Mouse (Mus musculus) ES-E14 (cell line): ENCODE data around the gene Aatf. TPM values are rescaled to one million over a fixed set of nuclear protein-coding genes. Genes with fewer than 3 reads are reported as not detected.
"Not testable (repeated sequence)": the region's sequence is repeated elsewhere in the genome, so short reads cannot be mapped to it uniquely, and the experiment has no call there.

Source experiments
- DNase-seq: peaks from one replicate; pipeline ENCODE4 v3.0.0-alpha.2; 2013; ENCODE audit warnings: low read depth, low spot score
- H3K27ac ChIP-seq: 2 replicates; pipeline ENCODE4 v1.5.1; 2012; ENCODE audit warnings: low read depth, mild to moderate bottlenecking, low read length, moderate library complexity, mixed read lengths; ENCODE audit not compliant: poor library complexity, insufficient read depth, severe bottlenecking
- H3K36me3 ChIP-seq: 2 replicates; pipeline ENCODE4 v1.6.1; 2012; ENCODE audit warnings: mild to moderate bottlenecking, low read length, moderate library complexity, mixed read lengths; ENCODE audit not compliant: control insufficient read depth, poor library complexity, insufficient read depth, severe bottlenecking
- H3K4me1 ChIP-seq, 2 experiments: fragments of 150-350 bp in 1 of 2; sonication (generic) in 1 of 2; 2 replicates each; pipeline ENCODE4 v1.6.1; 2012; ENCODE audit warnings: low read length in 2 of 2, mild to moderate bottlenecking in 1 of 2, mixed read lengths in 1 of 2; ENCODE audit not compliant: control insufficient read depth in 2 of 2, insufficient read depth in 2 of 2, poor library complexity in 1 of 2
- H3K4me3 ChIP-seq, 2 experiments: fragments of 150-350 bp in 1 of 2; sonication (generic) in 1 of 2; 2 replicates each; pipeline ENCODE4 v1.5.1; 2012; ENCODE audit warnings: low read length in 2 of 2, low read depth in 1 of 2, mild to moderate bottlenecking in 1 of 2, mixed read lengths in 1 of 2; ENCODE audit not compliant: insufficient read depth in 1 of 2, poor library complexity in 1 of 2, severe bottlenecking in 1 of 2
- H3K9ac ChIP-seq: 2 replicates; pipeline ENCODE4 v1.6.1; 2012; ENCODE audit warnings: low read depth, mild to moderate bottlenecking, low read length, mixed read lengths; ENCODE audit not compliant: poor library complexity, insufficient read depth, severe bottlenecking
- H3K9me3 ChIP-seq: fragments of 150-350 bp; sonication (generic); 2 replicates; pipeline ENCODE4 v1.6.1; 2012; ENCODE audit warnings: low read depth, mild to moderate bottlenecking, low read length; ENCODE audit not compliant: control insufficient read depth, insufficient read depth
- CHD2 ChIP-seq: IDR thresholded peaks from 2 replicates; pipeline ENCODE4 v1.6.1; 2014; ENCODE audit warnings: mild to moderate bottlenecking, low read depth, low read length, inconsistent platforms
- HCFC1 ChIP-seq: IDR thresholded peaks from 2 replicates; pipeline ENCODE4 v1.6.1; 2012; ENCODE audit warnings: low read length, inconsistent platforms, borderline replicate concordance; ENCODE audit not compliant: insufficient read depth
- MAFK ChIP-seq: IDR thresholded peaks from 2 replicates; pipeline ENCODE4 v1.6.1; 2014; ENCODE audit warnings: mild to moderate bottlenecking, low read depth, low read length, inconsistent platforms; ENCODE audit not compliant: insufficient read depth
- ZC3H11A ChIP-seq: IDR thresholded peaks from 2 replicates; pipeline ENCODE4 v1.6.1; 2012; ENCODE audit warnings: low read depth, mild to moderate bottlenecking, inconsistent platforms, low read length, borderline replicate concordance
- ZNF384 ChIP-seq: IDR thresholded peaks from 2 replicates; pipeline ENCODE4 v1.6.1; 2012; ENCODE audit warnings: low read depth, low read length, inconsistent platforms
- in situ Hi-C, 2 experiments: fragments of 600-800 bp; cut with MboI; formaldehyde crosslinking; loops; one replicate each; pipeline ENCODE4 v1.15.1; 2025; ENCODE audit warnings: low sequenced_read_pairs in 2 of 2, inconsistent platforms in 1 of 2; ENCODE audit not compliant: unreplicated experiment in 2 of 2
- total RNA-seq: library from RNA; depleted of rRNA; stranded (reverse); fragments of 300-350 nt; gene quantifications from 2 replicates; pipeline ENCODE4 v1.2.3, GENCODE M21; 2012

The Aatf gene
- total RNA-seq, 1 experiment, result 55.5 TPM

DNA sequence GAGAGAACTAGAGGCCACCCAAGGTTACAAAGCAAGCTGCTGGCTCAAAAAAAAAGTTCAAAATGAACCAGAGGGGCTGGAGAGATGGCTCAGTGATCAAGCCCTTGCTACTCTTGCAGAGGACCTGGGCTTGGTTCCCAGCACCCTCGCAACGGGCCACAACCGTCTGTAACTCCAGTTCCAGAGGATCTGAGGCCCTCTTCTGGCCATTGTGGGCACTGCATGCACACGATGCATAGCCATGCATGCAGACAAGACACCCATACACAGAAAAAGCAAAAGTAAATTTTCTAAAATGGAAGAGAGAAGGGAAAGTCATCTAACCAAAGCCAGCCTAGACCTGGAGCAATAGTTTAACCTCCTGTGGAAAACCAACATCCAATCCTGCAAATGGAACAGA is 106.6 kb downstream of the Aatf start:
- Histone ChIP-seq H3K9me3 (no peaks in the 10 kb centered on the region), H3K9ac (no peak overlapping the region), H3K4me1 (peaks cover under 1 to 2% of the 10 kb centered on the region in 2 experiments; a peak in 2 of 4 replicates), H3K36me3 (no peaks in the 10 kb centered on the region), H3K4me3 (no peak overlapping the region), H3K27ac (no peak overlapping the region)
- TF ChIP-seq CHD2 (no peak), MAFK (no peak), HCFC1 (no peak), ZC3H11A (no peak), ZNF384 (no peak)
- in situ Hi-C loops, result no loop called here
- DNase-seq, result no peak

- Histone ChIP-seq H3K36me3 (peaks cover 9% of the 10 kb centered on the region), H3K27ac (no peak overlapping the region), H3K4me1 (no peaks in the 10 kb centered on the region), H3K4me3 (no peak overlapping the region), H3K9me3 (no peaks in the 10 kb centered on the region), H3K9ac (no peak overlapping the region)
- no peak for TF ChIP-seq ZNF384
- no peak for DNase-seq
- in situ Hi-C loops, result no loop called here
Observed at GRCm38 (mm10) chr11:84395010-84395409, 118.3 kb downstream of the Aatf start.

GRCm38 (mm10) chr11:84393571-84393970 is 119.8 kb downstream of the Aatf start:
- in situ Hi-C loops, result no loop called here
- no peaks in the 10 kb centered on the region for H3K9me3 ChIP-seq
- DNase-seq, result no peak
- TF ChIP-seq MAFK (no peak), ZNF384 (no peak), HCFC1 (no peak), ZC3H11A (no peak), CHD2 (no peak)
- no peak overlapping the region for H3K27ac ChIP-seq
- no peaks in the 10 kb centered on the region for H3K4me1 ChIP-seq
- H3K4me3 ChIP-seq, result no peak overlapping the region
- H3K36me3 ChIP-seq, result peaks cover 9% of the 10 kb centered on the region
- no peak overlapping the region for H3K9ac ChIP-seq

DNA sequence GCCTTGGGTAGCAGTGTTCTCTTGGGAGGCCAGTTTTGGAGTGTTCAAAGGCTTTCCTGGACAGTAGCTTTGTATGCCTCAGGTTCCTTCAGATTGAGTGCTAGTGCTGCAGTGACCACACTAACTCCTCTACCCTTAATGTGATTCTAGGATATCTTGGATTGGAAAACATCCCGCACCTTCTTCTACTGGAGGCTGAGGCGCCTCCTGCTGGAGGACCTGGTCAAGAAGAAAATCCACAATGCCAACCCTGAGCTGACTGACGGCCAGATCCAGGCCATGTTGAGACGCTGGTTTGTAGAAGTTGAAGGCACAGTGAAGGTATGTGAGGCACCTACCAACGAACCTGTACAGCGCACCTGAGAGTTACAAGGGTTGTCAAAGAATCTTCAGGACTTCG is 121.3 kb downstream of the Aatf start:
- H3K9me3 ChIP-seq, DNase-seq, H3K27ac ChIP-seq, H3K9ac ChIP-seq, in situ Hi-C loops, H3K4me3 ChIP-seq, H3K36me3 ChIP-seq, H3K4me1 ChIP-seq: not testable (repeated sequence)

GRCm38 (mm10) chr11:84391126-84391525 is 122.2 kb downstream of the Aatf start:
- no peak overlapping the region for H3K4me3 ChIP-seq
- no peaks in the 10 kb centered on the region for H3K4me1 ChIP-seq
- no peak for DNase-seq
- H3K9ac ChIP-seq, result no peak overlapping the region
- peaks cover 9% of the 10 kb centered on the region for H3K36me3 ChIP-seq
- no peak overlapping the region for H3K27ac ChIP-seq
- H3K9me3 ChIP-seq, result no peaks in the 10 kb centered on the region
- in situ Hi-C loops, result no loop called here
- TF ChIP-seq ZNF384 (no peak), ZC3H11A (no peak), MAFK (no peak), CHD2 (no peak), HCFC1 (no peak)
